Mouse (Mus musculus) granulocyte monocyte progenitor cell, adult 5-6 weeks (primary cell): Measurements from ENCODE around the gene Entpd4b. TPM values are rescaled to one million over a fixed set of nuclear protein-coding genes. Genes with fewer than 3 reads are reported as not detected.
"Not testable (repeated sequence)": the region's sequence is repeated elsewhere in the genome, so short reads cannot be mapped to it uniquely, and the experiment has no call there.

Experiments used
- ATAC-seq: replicated peaks from 2 replicates; pipeline ENCODE4 v1.8.0; 2016; ENCODE audit warnings: mild to moderate bottlenecking, moderate TSS enrichment, inconsistent platforms; ENCODE audit not compliant: poor library complexity, severe bottlenecking
- total RNA-seq, 2 experiments: library from RNA; stranded (forward) in 1 of 2; stranded (reverse) in 1 of 2; fragments of 200-712, 200-1000 nt in 1 of 2; fragments of >200 nt in 1 of 2; fragmentation: Nextera tagmentation in 1 of 2; gene quantifications; 2 replicates each; pipeline ENCODE4 v1.2.3; 2014 to 2017

Entpd4b gene
- total RNA-seq (2014; fragmentation: Nextera tagmentation) (9.1 and 13.7 TPM in 2 replicates), total RNA-seq (2017) (7.5 and 10.0 TPM in 2 replicates)

GRCm38 (mm10) chr14:69555110-69555831, at the start of gene Entpd4b:
Gene Entpd4b, plus strand, starts transcription at chr14:69555424.
- ATAC-seq = peak; percentile 62

DNA sequence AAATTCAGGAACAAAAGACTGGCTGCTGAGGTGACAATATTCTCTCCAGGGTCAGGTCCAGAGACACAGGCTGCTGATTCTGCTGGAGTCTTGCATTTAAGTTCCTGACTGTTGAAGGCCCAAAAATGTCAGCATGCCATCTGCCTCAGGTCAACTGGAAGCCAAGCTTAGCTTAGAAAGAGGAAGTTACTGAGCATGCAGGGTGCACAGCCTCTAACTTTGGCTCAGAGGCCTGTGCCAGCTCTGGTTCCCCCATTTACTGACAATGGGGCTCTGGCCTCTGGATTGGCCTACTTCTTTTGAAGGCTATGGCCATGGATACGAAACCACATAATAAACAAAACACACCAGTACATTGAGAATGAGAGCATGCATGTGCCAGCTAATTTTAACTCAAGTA, 48.2 kb upstream of the Entpd4b start:
- peak; percentile 28 for ATAC-seq

DNA sequence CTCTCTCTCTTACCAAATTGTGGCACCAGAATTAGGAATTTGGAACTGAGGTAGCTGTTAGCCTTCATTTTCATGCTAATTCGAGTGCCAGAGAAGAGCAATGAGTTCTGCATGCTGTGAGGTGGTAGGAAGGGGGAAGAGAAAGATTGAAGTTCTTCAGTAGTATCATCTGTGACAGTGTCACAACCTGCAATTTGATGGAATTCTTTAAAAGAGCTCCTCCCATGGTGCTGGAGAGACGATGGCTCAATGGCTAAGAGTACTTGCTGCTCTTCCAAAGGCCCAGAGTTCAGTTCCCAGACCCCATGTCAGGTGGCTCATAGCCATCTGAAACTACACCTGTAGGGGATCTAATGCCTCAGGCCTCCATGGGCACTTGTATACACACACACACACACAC, 42.8 kb upstream of the Entpd4b start, which contains the start of gene Gm27179:
TSS of gene Gm27179 (minus strand) at position 101 of the 400 bp plus-strand sequence.
- not testable (repeated sequence) for ATAC-seq

- not testable (repeated sequence) for ATAC-seq
These were observed 34.4 kb upstream of the Entpd4b start for GRCm38 (mm10) chr14:69520810-69521209.

DNA sequence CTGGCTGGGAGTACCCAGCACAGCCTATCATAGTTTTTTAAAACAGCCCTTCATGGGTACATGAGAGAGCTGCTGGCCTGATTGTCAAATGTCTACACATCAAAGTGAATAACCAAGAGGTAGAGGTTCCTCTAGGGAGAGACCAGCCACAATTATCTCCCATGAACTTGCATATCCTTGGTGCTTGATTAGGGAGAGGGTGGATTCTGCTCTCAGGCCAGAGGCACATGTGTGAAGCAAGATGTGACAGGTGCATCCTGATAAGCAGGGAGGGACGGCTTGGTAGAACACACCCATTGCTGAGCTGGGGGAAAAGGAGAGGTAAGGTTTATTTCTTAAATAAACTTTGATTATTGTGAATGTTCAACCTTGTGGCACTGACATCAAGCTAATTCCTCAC, 32.2 kb upstream of the Entpd4b start:
- ATAC-seq = not testable (repeated sequence)

DNA sequence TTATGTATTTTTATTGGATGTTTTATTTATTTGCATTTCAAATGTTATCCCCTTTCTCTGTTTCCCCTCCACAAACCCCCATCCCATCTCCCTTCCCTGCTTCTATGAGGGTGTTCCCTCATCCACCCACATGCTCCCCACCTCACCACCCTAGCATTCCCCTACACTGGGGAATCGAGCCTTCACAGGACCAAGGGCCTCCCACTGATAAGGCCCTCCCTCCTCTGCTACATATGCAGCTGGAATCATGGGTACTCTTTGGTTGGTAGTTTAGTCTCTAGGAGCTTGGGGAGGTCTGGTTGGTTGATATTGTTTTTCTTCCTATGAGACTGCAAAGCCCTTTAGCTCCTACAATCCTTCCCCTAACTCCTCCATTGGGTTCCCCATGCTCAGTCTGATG, 29.0 kb upstream of the Entpd4b start:
- ATAC-seq = not testable (repeated sequence)

DNA sequence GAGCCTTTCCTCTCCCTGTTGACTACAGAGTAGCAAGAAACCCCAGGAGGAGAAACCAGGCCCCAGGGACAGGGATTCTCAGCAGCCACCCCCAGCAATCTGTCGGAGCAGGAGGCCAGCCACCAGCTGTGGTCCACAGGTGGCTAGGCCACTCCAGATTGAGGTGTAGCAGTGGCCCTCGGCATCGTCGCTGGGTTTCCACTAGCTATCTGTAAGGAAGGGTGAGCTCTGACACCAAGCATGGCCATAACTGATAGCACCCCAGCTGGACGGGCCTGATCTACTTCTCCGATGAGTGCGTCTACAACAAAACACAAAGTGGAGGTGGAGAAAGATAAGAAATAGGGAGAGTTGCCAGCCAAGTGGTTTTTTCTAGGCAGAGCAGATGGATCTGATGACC, 18.7 kb upstream of the Entpd4b start:
- ATAC-seq = not testable (repeated sequence)

GRCm38 (mm10) chr14:69540113-69540512, 15.1 kb upstream of the Entpd4b start:
- not testable (repeated sequence) for ATAC-seq

GRCm38 (mm10) chr14:69542695-69543094, 12.5 kb upstream of the Entpd4b start:
- peak; percentile 69 for ATAC-seq

DNA sequence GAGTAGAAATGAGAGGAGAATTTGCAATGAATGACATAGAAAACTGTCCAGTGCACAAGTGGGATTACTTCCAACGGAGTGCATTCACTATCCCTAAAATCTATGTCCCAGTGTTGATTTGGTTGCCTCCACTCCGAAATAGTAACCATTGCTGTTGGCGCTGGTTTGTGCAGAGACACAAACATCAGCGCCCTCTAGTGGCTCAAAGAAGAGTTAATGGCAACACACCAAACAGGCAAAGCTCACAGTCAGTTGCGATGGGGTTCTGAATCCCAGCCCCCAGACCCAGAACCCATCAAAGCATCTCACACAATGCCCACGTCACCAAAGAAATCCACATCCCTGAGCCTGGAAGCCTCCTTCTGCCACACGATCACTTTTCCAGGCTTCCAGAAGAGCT, 11.2 kb upstream of the Entpd4b start:
- peak; percentile 44 for ATAC-seq

GRCm38 (mm10) chr14:69545052-69545451, 10.2 kb upstream of the Entpd4b start:
- ATAC-seq = peak; percentile 70

GRCm38 (mm10) chr14:69547310-69547709, 7.9 kb upstream of the Entpd4b start:
- peak; percentile 31 for ATAC-seq

- peak; percentile 58 for ATAC-seq
These were observed 1.6 kb downstream of the Entpd4b start for GRCm38 (mm10) chr14:69556820-69557219.

DNA sequence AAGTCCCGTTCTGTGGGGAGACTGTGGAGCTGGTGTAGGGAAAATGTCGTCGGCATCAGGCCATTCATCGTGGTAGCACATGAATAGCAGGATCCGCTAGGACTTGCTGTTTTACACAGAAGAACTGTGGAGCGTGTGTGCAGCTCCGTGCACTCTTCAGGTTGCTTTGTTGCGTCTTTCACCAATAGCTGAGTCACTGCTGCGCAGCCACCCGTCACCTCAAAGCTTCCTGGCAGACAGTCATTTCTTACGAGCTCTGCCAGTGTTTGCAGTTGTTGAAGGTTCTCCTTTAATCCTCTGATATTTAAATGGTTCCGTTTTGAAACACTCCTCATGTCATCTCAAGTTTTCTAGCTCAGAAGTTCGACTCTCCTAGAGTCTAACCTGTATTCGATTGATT, 2.3 kb downstream of the Entpd4b start:
- ATAC-seq = peak; percentile 25

Other genes starting within 250 kb of the Entpd4b start
- gene Gm16867, start 52.1 kb upstream of the Entpd4b start, total RNA-seq (2014; fragmentation: Nextera tagmentation) = 5.6 and 10.2 TPM in 2 replicates
- gene Gm16867, start 52.1 kb upstream of the Entpd4b start, total RNA-seq (2017) = 5.9 and 7.8 TPM in 2 replicates
- not detected in 2 replicates for gene Gm27179, start 42.9 kb upstream of the Entpd4b start, total RNA-seq (2014; fragmentation: Nextera tagmentation)
- gene Gm27179, start 42.9 kb upstream of the Entpd4b start, total RNA-seq (2017) = 0.26 TPM in 1 of 2 replicates, not detected in the other